Mouse (Mus musculus): ENCODE results near the gene Map4k2. TPM values are rescaled to one million over a fixed set of nuclear protein-coding genes. Genes with fewer than 3 reads are reported as not detected.

The Map4k2 gene
- polyA plus RNA-seq, 1 experiment from 2014 or later = 12.9 TPM

DNA sequence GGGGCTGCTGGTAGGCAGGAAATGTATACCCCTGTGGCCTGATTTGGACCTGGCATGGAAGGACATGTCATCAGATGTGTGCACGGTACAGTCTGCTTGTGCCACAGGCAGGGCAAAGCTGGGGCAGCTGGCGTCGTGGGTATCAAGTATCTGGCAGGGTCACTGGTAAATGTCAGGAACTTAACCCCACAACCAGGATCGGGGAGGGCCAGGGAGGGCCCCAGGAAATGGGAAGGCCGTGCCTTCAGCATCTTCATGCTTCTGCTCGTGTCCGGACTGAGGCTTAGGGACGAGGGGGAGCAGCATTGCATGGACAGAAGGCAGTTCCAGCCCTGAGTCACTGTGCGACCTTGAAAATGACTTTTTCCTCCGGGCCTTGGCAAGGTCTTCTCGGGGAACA lies 44.0 kb downstream of the Map4k2 start:
- no peak overlapping the region; the same call in 1 of the 2 replicates for H3K4me2 ChIP-seq
- no peaks in the 10 kb centered on the region for H3K9me3 ChIP-seq (ENCODE audit: control insufficient read depth, low read length)
- H3K4me1 ChIP-seq (replicated peaks; ENCODE audit: control insufficient read depth, insufficient read depth, low read length) = peaks cover 22% of the 10 kb centered on the region
- H3K36me3 ChIP-seq (ENCODE audit: control insufficient read depth, insufficient read depth, low read length) = no peaks in the 10 kb centered on the region
- H3K27ac ChIP-seq (ENCODE audit: low read depth, low read length) = no peak overlapping the region
- ATAC-seq (replicated peaks; ENCODE audit: low FRiP score) (no peak), DNase-seq (ENCODE audit: low spot score) (no peak)
- H3K4me3 ChIP-seq (ENCODE audit: low read depth, low read length) = no peak overlapping the region
- 71% methylated on average over 11 of the region's 11 CpGs for WGBS
- no peak overlapping the region for H3K9ac ChIP-seq (ENCODE audit: low read depth, low read length)
- peaks cover 2% of the 10 kb centered on the region; the same call in 1 of the 2 replicates for H3K27me3 ChIP-seq (replicated peaks; ENCODE audit: control insufficient read depth, insufficient read depth, low read length)

DNA sequence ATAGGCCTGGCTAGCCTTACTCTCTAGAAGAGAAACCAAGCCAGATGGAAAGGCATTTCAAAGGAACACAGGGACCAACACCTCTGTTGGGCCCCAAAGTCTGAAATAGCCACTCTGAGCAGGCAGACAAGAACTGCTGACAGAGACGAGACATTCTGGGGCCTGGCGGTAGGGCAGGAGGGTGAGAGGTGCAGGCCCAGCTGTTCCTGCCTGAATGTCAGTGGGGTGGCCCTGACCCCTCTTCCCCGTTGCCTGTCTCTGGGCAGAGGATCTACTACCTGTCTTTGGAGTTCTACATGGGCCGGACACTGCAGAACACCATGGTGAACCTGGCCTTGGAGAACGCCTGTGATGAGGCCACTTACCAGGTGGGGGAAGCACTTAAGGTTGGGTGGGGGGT lies 44.5 kb downstream of the Map4k2 start:
- ATAC-seq (replicated peaks; ENCODE audit: low FRiP score) (no peak), DNase-seq (ENCODE audit: low spot score) (no peak)
- Histone ChIP-seq H3K9ac (ENCODE audit: low read depth, low read length) (no peak overlapping the region), H3K27me3 (replicated peaks; ENCODE audit: control insufficient read depth, insufficient read depth, low read length) (peaks cover 2% of the 10 kb centered on the region; the same call in 1 of the 2 replicates), H3K4me2 (no peak overlapping the region), H3K27ac (ENCODE audit: low read depth, low read length) (no peak overlapping the region), H3K4me3 (ENCODE audit: low read depth, low read length) (no peak overlapping the region), H3K36me3 (ENCODE audit: control insufficient read depth, insufficient read depth, low read length) (no peaks in the 10 kb centered on the region), H3K4me1 (replicated peaks; ENCODE audit: control insufficient read depth, insufficient read depth, low read length) (peaks cover 22% of the 10 kb centered on the region), H3K9me3 (ENCODE audit: control insufficient read depth, low read length) (no peaks in the 10 kb centered on the region)
- WGBS = 81% methylated on average over 5 of the region's 5 CpGs

DNA sequence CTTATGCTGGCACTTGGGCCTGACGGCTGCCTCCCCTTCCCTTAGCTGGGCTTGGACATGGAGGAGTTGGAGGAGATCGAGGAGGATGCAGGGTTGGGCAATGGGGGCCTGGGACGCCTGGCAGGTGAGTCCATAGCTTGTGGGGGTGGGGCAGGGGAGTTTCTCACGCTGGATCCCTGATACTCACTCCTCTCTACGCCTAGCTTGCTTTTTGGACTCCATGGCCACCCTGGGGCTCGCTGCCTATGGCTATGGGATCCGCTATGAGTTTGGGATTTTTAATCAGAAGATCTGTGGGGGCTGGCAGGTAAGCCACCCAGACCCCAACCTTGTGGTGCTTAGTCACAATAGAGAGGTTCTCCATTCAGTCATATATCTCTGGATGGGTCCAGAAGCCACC lies 44.9 kb downstream of the Map4k2 start:
- H3K36me3 ChIP-seq (ENCODE audit: control insufficient read depth, insufficient read depth, low read length) = no peaks in the 10 kb centered on the region
- no peak overlapping the region for H3K4me2 ChIP-seq
- no peak overlapping the region for H3K4me3 ChIP-seq (ENCODE audit: low read depth, low read length)
- no peak overlapping the region for H3K9ac ChIP-seq (ENCODE audit: low read depth, low read length)
- 75% methylated on average over 7 of the region's 7 CpGs for WGBS
- DNase-seq (ENCODE audit: low spot score) = no peak
- no peak for ATAC-seq (replicated peaks; ENCODE audit: low FRiP score)
- no peaks in the 10 kb centered on the region for H3K9me3 ChIP-seq (ENCODE audit: control insufficient read depth, low read length)
- peaks cover 22% of the 10 kb centered on the region for H3K4me1 ChIP-seq (replicated peaks; ENCODE audit: control insufficient read depth, insufficient read depth, low read length)
- H3K27ac ChIP-seq (ENCODE audit: low read depth, low read length) = no peak overlapping the region
- peaks cover 2% of the 10 kb centered on the region; the same call in 1 of the 2 replicates for H3K27me3 ChIP-seq (replicated peaks; ENCODE audit: control insufficient read depth, insufficient read depth, low read length)

DNA sequence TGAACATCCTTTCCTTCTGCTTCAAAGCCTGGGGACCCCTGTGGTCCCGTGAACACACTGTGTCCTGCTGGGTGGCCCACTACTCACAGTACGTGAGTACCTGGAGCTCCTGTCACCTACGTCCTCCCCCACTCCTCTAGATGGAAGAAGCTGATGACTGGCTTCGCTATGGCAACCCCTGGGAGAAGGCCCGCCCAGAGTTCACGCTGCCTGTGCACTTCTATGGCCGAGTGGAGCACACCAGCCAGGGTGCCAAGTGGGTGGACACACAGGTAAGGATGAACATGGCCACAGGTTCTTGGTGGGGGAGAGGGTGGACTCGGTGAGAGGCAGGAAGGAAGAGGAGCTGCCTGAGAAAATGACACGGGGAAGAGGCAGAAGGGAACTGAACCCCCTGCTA lies 45.3 kb downstream of the Map4k2 start:
- no peak overlapping the region for H3K27ac ChIP-seq (ENCODE audit: low read depth, low read length)
- 66% methylated on average over 9 of the region's 9 CpGs for WGBS
- H3K27me3 ChIP-seq (replicated peaks; ENCODE audit: control insufficient read depth, insufficient read depth, low read length) = peaks cover 2% of the 10 kb centered on the region; the same call in 1 of the 2 replicates
- no peak overlapping the region for H3K4me2 ChIP-seq
- H3K9ac ChIP-seq (ENCODE audit: low read depth, low read length) = no peak overlapping the region
- DNase-seq (ENCODE audit: low spot score) (no peak), ATAC-seq (replicated peaks; ENCODE audit: low FRiP score) (no peak)
- H3K4me1 ChIP-seq (replicated peaks; ENCODE audit: control insufficient read depth, insufficient read depth, low read length) = peaks cover 22% of the 10 kb centered on the region
- no peaks in the 10 kb centered on the region for H3K9me3 ChIP-seq (ENCODE audit: control insufficient read depth, low read length)
- H3K36me3 ChIP-seq (ENCODE audit: control insufficient read depth, insufficient read depth, low read length) = no peaks in the 10 kb centered on the region
- no peak overlapping the region for H3K4me3 ChIP-seq (ENCODE audit: low read depth, low read length)

DNA sequence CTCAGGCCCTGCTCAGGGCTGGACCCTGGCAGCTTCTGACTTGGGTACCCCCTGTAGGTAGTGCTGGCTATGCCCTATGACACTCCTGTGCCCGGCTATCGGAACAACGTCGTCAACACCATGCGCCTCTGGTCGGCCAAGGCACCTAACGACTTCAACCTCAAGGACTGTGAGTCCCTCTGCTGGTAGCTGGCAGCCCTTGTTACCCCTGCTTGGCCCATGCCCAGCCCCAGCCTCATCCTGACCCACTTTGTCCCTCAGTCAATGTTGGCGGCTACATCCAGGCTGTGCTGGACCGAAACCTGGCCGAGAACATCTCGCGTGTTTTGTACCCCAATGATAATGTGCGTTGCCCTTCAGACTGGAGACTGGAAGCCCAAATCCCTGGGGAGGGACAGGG lies 47.1 kb downstream of the Map4k2 start:
- WGBS = 83% methylated on average over 13 of the region's 13 CpGs
- Histone ChIP-seq H3K9ac (ENCODE audit: low read depth, low read length) (no peak overlapping the region), H3K4me2 (no peak overlapping the region), H3K9me3 (ENCODE audit: control insufficient read depth, low read length) (no peaks in the 10 kb centered on the region), H3K4me3 (ENCODE audit: low read depth, low read length) (no peak overlapping the region), H3K27me3 (replicated peaks; ENCODE audit: control insufficient read depth, insufficient read depth, low read length) (peaks cover 2% of the 10 kb centered on the region; the same call in 1 of the 2 replicates), H3K4me1 (replicated peaks; ENCODE audit: control insufficient read depth, insufficient read depth, low read length) (peaks cover 19% of the 10 kb centered on the region), H3K27ac (ENCODE audit: low read depth, low read length) (no peak overlapping the region), H3K36me3 (ENCODE audit: control insufficient read depth, insufficient read depth, low read length) (0 out of 2 replicates have a peak, but pooled peaks cover 2% of the 10 kb centered on the region)
- ATAC-seq (replicated peaks; ENCODE audit: low FRiP score) = no peak
- DNase-seq (ENCODE audit: low spot score) = no peak

DNA sequence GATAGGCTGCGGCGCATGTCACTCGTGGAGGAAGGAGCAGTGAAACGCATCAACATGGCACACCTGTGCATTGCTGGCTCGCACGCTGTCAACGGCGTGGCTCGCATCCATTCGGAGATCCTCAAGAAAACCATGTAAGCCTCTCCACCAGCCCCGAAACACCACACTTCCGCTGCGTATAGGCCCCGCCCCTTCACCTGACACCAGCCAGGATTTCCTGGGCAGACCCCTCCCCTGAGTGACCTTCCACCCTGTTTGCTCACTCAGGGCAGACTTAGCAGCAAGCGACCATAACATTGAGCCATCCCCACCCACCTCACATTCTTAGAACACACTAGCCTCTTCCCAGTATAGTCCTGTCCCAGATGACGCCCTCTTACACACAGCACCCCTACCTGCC lies 48.9 kb downstream of the Map4k2 start:
- Histone ChIP-seq H3K27me3 (replicated peaks; ENCODE audit: control insufficient read depth, insufficient read depth, low read length) (peaks cover 2% of the 10 kb centered on the region; the same call in 1 of the 2 replicates), H3K27ac (ENCODE audit: low read depth, low read length) (no peak overlapping the region), H3K4me1 (replicated peaks; ENCODE audit: control insufficient read depth, insufficient read depth, low read length) (peaks cover 7% of the 10 kb centered on the region), H3K9ac (ENCODE audit: low read depth, low read length) (peak overlapping the region; percentile 21; the same call in 1 of the 2 replicates), H3K9me3 (ENCODE audit: control insufficient read depth, low read length) (no peaks in the 10 kb centered on the region), H3K36me3 (ENCODE audit: control insufficient read depth, insufficient read depth, low read length) (0 out of 2 replicates have a peak, but pooled peaks cover 2% of the 10 kb centered on the region), H3K4me3 (ENCODE audit: low read depth, low read length) (peak overlapping the region; percentile 36), H3K4me2 (peak overlapping the region; percentile 64)
- 14% methylated on average over 16 of the region's 16 CpGs for WGBS
- peak; percentile 50; the same call in 1 of the 2 replicates for ATAC-seq (replicated peaks; ENCODE audit: low FRiP score)
- no peak for DNase-seq (ENCODE audit: low spot score)

DNA sequence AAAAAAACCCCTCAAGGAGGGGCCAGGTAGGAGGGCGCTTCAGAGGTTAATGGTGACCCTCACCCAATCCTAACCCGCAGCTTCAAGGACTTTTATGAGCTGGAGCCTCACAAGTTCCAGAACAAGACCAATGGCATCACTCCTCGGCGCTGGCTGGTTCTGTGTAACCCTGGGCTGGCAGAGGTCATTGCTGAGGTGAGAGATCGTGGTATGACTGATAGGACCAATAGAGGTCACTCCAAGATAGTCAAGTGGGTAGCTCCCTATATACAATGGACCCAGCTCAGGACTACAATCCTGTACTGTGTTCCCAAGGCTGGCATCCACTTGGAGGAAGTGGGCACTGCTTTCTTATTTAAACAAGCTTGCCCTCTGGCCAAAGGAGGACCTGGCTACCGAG lies 49.3 kb downstream of the Map4k2 start:
- H3K9me3 ChIP-seq (ENCODE audit: control insufficient read depth, low read length) = no peaks in the 10 kb centered on the region
- 58% methylated on average over 6 of the region's 6 CpGs for WGBS
- 0 out of 2 replicates have a peak, but pooled peaks cover 2% of the 10 kb centered on the region for H3K36me3 ChIP-seq (ENCODE audit: control insufficient read depth, insufficient read depth, low read length)
- H3K27ac ChIP-seq (ENCODE audit: low read depth, low read length) = no peak overlapping the region
- DNase-seq (ENCODE audit: low spot score) (no peak), ATAC-seq (replicated peaks; ENCODE audit: low FRiP score) (0 out of 2 replicates have a peak, but pooled peaks have one; percentile 25)
- no peak overlapping the region for H3K9ac ChIP-seq (ENCODE audit: low read depth, low read length)
- H3K27me3 ChIP-seq (replicated peaks; ENCODE audit: control insufficient read depth, insufficient read depth, low read length) = peaks cover 2% of the 10 kb centered on the region; the same call in 1 of the 2 replicates
- peak overlapping the region; percentile 64 for H3K4me2 ChIP-seq
- H3K4me1 ChIP-seq (replicated peaks; ENCODE audit: control insufficient read depth, insufficient read depth, low read length) = peaks cover 7% of the 10 kb centered on the region
- H3K4me3 ChIP-seq (ENCODE audit: low read depth, low read length) = no peak overlapping the region

DNA sequence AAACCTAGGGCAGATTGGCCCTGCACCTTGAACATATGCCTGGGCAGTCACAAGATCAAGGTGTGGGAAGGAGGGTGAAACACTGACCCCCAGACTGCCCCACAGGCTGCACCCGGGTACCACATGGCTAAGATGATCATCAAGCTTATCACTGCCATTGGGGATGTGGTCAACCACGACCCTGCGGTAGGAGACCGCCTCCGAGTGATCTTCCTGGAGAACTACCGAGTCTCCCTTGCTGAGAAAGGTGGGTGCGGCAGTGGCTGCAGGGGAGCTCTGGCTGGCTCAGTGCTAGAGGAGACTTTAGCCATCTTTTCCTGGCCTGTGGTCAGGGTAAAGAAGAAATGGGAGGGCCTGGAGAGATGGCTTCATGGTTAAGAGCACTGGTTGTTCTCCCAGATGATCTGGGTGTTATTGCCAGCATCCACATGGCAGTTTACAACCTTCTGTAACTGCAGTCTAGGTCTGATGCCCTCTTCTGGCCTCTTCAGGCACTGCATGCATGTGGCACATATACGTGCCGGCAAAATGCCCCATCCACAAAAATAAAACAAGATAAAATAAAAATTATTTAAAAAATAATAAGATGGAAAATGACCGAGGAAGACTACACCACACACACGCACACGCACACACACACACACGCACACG lies 51.9 kb downstream of the Map4k2 start:
- no peaks in the 10 kb centered on the region for H3K9me3 ChIP-seq (ENCODE audit: control insufficient read depth, low read length)
- H3K4me3 ChIP-seq (ENCODE audit: low read depth, low read length) = no peak overlapping the region
- H3K36me3 ChIP-seq (ENCODE audit: control insufficient read depth, insufficient read depth, low read length) = 0 out of 2 replicates have a peak, but pooled peaks cover 2% of the 10 kb centered on the region
- ATAC-seq (replicated peaks; ENCODE audit: low FRiP score) (no peak), DNase-seq (ENCODE audit: low spot score) (no peak)
- H3K27me3 ChIP-seq (replicated peaks; ENCODE audit: control insufficient read depth, insufficient read depth, low read length) = peaks cover 2% of the 10 kb centered on the region; the same call in 1 of the 2 replicates
- H3K4me1 ChIP-seq (replicated peaks; ENCODE audit: control insufficient read depth, insufficient read depth, low read length) = peaks cover 7% of the 10 kb centered on the region
- no peak overlapping the region for H3K4me2 ChIP-seq
- 68% methylated on average over 14 of the region's 14 CpGs for WGBS
- no peak overlapping the region for H3K27ac ChIP-seq (ENCODE audit: low read depth, low read length)
- no peak overlapping the region for H3K9ac ChIP-seq (ENCODE audit: low read depth, low read length)

DNA sequence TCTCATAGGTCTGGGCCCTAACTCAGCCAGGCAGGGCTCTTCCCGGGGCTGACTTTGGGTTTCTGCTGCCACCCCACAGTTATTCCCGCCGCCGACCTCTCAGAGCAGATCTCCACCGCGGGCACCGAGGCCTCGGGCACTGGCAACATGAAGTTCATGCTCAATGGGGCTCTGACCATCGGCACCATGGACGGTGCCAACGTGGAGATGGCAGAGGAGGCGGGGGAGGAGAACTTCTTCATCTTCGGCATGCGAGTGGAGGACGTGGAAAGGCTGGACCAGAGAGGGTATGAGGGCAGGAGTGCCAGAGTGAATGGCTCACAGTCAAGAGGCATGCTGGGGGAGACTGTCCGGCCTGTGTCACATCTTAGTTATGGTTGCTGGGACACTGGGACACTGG lies 52.7 kb downstream of the Map4k2 start:
- no peak overlapping the region for H3K9ac ChIP-seq (ENCODE audit: low read depth, low read length)
- H3K36me3 ChIP-seq (ENCODE audit: control insufficient read depth, insufficient read depth, low read length) = 0 out of 2 replicates have a peak, but pooled peaks cover 2% of the 10 kb centered on the region
- H3K4me2 ChIP-seq = no peak overlapping the region
- ATAC-seq (replicated peaks; ENCODE audit: low FRiP score) = no peak
- H3K9me3 ChIP-seq (ENCODE audit: control insufficient read depth, low read length) = no peaks in the 10 kb centered on the region
- H3K4me3 ChIP-seq (ENCODE audit: low read depth, low read length) = no peak overlapping the region
- WGBS = 86% methylated on average over 16 of the region's 16 CpGs
- peaks cover 7% of the 10 kb centered on the region for H3K4me1 ChIP-seq (replicated peaks; ENCODE audit: control insufficient read depth, insufficient read depth, low read length)
- DNase-seq (ENCODE audit: low spot score) = no peak
- no peak overlapping the region for H3K27ac ChIP-seq (ENCODE audit: low read depth, low read length)
- H3K27me3 ChIP-seq (replicated peaks; ENCODE audit: control insufficient read depth, insufficient read depth, low read length) = peaks cover 7% of the 10 kb centered on the region; the same call in 1 of the 2 replicates

Data from liver, embryonic 11.5 days (tissue).